Mouse (Mus musculus) splenic B cell, adult 2 months (primary cell): ENCODE data around the gene Gm28998.
"Not testable (repeated sequence)": the region's sequence is repeated elsewhere in the genome, so short reads cannot be mapped to it uniquely, and the experiment has no call there.

Experiments
- DNase-seq: peaks from one replicate; pipeline ENCODE4 v3.0.0-alpha.2; 2011; ENCODE audit warnings: low read depth, low spot score
- H3K27me3 ChIP-seq: 2 replicates; pipeline ENCODE4 v1.6.1; 2012; ENCODE audit warnings: mild to moderate bottlenecking, low read length, moderate library complexity, mixed read lengths; ENCODE audit not compliant: control insufficient read depth, poor library complexity, insufficient read depth, severe bottlenecking
- H3K36me3 ChIP-seq: 2 replicates; pipeline ENCODE4 v1.6.1; 2012; ENCODE audit warnings: mild to moderate bottlenecking, low read length, moderate library complexity, mixed read lengths; ENCODE audit not compliant: control insufficient read depth, poor library complexity, insufficient read depth, severe bottlenecking

Gene Gm28998

DNA sequence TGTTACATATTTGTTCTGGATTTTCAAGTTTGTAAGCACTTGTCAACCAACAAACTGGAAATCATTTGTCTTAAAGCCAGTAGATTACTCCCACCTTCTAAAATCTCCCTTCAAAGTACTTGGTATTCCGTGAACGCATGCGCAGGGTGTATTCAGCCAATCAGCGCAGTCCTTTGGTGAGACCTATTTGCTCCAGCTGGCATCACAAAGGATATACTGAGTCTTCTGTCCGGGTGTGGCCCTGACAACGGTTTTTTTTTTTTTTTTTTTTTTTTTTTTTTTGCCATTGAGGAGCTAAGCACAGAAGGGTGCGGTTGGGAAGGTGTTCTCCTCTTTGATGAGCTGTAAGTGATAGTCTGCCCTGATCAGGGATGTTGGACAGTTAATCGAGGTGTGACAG, at the start of gene Gm28998:
TSS of gene Gm28998 (plus strand) at position 301 of the 400 bp plus-strand sequence.
- not testable (repeated sequence) for H3K27me3 ChIP-seq, DNase-seq, H3K36me3 ChIP-seq
